Mouse (Mus musculus) midbrain, postnatal 0 days (tissue): Measurements from ENCODE around the gene Gfod2. TPM values are rescaled to one million over a fixed set of nuclear protein-coding genes. Genes with fewer than 3 reads are reported as not detected.

Experiments
- ATAC-seq: fragments of 200-750 bp; cut with Nextera tagmentation; 2 replicates; pipeline ENCODE4 v1.8.0; 2017; ENCODE audit warnings: moderate number of reproducible peaks, mild to moderate bottlenecking, moderate TSS enrichment, moderate library complexity; ENCODE audit not compliant: low FRiP score
- DNase-seq: peaks from one replicate; pipeline ENCODE4 v3.0.0-alpha.2; 2015; ENCODE audit warnings: low spot score
- H3K27ac ChIP-seq: fragments of 300-500 bp; sonication (generic); 2 replicates; pipeline ENCODE4 v1.5.1; 2014; ENCODE audit warnings: low read depth, mild to moderate bottlenecking, low read length, mixed read lengths
- H3K27me3 ChIP-seq: fragments of 300-500 bp; sonication (generic); 2 replicates; pipeline ENCODE4 v1.6.1; 2014; ENCODE audit warnings: low read length, control low read depth, mixed read lengths; ENCODE audit not compliant: insufficient read depth
- H3K36me3 ChIP-seq: fragments of 300-500 bp; sonication (generic); 2 replicates; pipeline ENCODE4 v1.6.1; 2014; ENCODE audit warnings: low read length, control low read depth, mixed read lengths; ENCODE audit not compliant: insufficient read depth
- H3K4me1 ChIP-seq: fragments of 300-500 bp; sonication (generic); 2 replicates; pipeline ENCODE4 v1.6.1; 2014; ENCODE audit warnings: mild to moderate bottlenecking, control low read depth, antibody characterized with exemption, low read length, mixed read lengths; ENCODE audit not compliant: insufficient read depth
- H3K4me2 ChIP-seq: fragments of 300-500 bp; sonication (generic); 2 replicates; pipeline ENCODE4 v1.6.1; 2014; ENCODE audit warnings: low read depth, mild to moderate bottlenecking, low read length, mixed read lengths; ENCODE audit not compliant: poor library complexity, severe bottlenecking
- H3K4me3 ChIP-seq: fragments of 300-500 bp; sonication (generic); 2 replicates; pipeline ENCODE4 v1.5.1; 2014; ENCODE audit warnings: low read depth, mild to moderate bottlenecking, low read length, moderate library complexity
- H3K9ac ChIP-seq: fragments of 300-500 bp; sonication (generic); replicated peaks from 2 replicates; pipeline ENCODE4 v1.6.1; 2014; ENCODE audit warnings: mild to moderate bottlenecking, low read length, moderate library complexity, mixed read lengths; ENCODE audit not compliant: poor library complexity, severe bottlenecking
- H3K9me3 ChIP-seq: fragments of 300-500 bp; sonication (generic); 2 replicates; pipeline ENCODE4 v1.6.1; 2016; ENCODE audit warnings: low read length, control low read depth
- CTCF ChIP-seq: IDR thresholded peaks from 2 replicates; pipeline ENCODE4 v1.5.1; 2016; ENCODE audit warnings: antibody characterized with exemption, mild to moderate bottlenecking
- WGBS: fragments of 180-500 bp; shearing (Covaris S2); extraction: QIAGEN DNeasy Blood & Tissue Kit; methylation state at CpG from one replicate; pipeline ENCODE4 v1.1.7; 2014; 5-methylcytosine and 5-hydroxymethylcytosine counted together
- polyA plus RNA-seq: library from polyadenylated mRNA; unstranded; fragments of >200 nt; fragmentation: Nextera tagmentation; extraction: Ambion mirVana; gene quantifications from 2 replicates; pipeline ENCODE4 v1.2.1, GENCODE M21; 2015
- total RNA-seq: library from RNA; depleted of rRNA; stranded (reverse); fragments of >200 nt; gene quantifications from 2 replicates; pipeline ENCODE4 v1.2.3, GENCODE M21; 2014

Gfod2 gene
- total and polyA plus RNA-seq, 2 experiments from 2014 or later = 64.7 to 67.9 TPM

DNA sequence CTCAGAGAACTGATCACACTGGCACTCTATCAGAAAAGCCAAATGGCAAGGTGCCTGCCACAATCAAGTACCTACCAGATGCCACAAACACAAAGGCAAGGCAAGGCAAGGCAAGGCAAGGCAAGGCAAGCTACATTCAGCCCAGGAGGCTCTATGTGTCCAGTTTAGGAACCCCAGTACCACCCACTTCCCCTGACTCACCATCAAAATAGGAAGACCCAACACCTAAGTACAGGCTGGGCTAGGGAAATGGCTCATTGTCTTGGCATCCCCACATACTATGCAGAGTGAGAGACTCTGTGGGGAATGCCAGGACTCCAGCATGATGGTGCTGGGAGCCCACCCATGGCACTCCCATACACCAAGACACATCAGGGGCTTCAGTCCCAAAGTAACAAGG is 31.2 kb upstream of the Gfod2 start:
- no peaks in the 10 kb centered on the region for H3K4me1 ChIP-seq
- no peak overlapping the region for H3K9ac ChIP-seq
- DNase-seq (no peak), ATAC-seq (no peak)
- H3K4me2 ChIP-seq = no peak overlapping the region
- no peak overlapping the region for H3K4me3 ChIP-seq
- no peaks in the 10 kb centered on the region for H3K27me3 ChIP-seq
- peaks cover 11% of the 10 kb centered on the region; the same call in 1 of the 2 replicates for H3K36me3 ChIP-seq
- no peaks in the 10 kb centered on the region for H3K9me3 ChIP-seq
- no peak overlapping the region for H3K27ac ChIP-seq
- TF ChIP-seq CTCF = no peak

DNA sequence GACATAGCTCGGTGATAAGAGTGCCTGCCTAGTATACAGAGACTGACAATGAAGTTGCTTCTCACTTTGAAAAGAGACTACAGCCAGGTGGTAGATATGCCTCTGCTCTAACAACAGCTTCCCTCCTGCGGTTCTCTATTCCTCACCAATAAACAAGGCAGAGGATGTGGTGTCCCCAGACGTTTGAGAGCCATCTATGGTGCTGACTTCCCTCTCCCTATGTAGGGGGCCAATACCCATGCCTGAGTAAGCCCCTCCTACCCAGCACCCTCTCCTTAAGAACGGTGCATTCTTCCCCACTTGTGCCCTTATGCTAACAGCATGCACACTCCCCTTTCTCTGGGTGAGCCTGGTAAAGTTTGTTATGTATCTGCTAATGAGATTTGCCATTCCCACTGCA is 30.5 kb upstream of the Gfod2 start:
- ATAC-seq (no peak), DNase-seq (no peak)
- Histone ChIP-seq H3K4me2 (no peak overlapping the region), H3K9me3 (no peaks in the 10 kb centered on the region), H3K36me3 (peaks cover 11% of the 10 kb centered on the region; the same call in 1 of the 2 replicates), H3K4me3 (no peak overlapping the region), H3K9ac (no peak overlapping the region), H3K4me1 (no peaks in the 10 kb centered on the region), H3K27me3 (no peaks in the 10 kb centered on the region), H3K27ac (no peak overlapping the region)
- 68% methylated on average over 4 of the region's 4 CpGs for WGBS
- no peak for TF ChIP-seq CTCF

DNA sequence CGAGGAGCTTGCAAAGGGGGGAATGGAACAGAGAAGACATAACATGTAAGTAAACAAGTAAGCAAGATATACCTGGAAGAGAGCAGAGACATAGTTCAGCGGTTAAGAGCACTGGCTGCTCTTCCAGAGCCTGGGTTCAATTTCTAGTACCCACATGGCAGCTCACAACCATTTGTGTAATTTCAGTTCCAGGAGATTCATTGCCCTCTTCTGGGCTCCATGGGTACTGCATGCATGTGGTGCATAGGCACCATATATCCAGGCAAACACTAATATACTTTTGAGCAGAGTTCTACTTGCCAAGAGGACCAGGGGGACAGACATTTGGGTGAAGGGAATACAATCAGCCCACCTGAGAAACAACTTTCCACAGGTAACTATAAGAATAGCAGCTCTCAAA is 29.8 kb upstream of the Gfod2 start:
- Histone ChIP-seq H3K4me1 (no peaks in the 10 kb centered on the region), H3K9me3 (no peaks in the 10 kb centered on the region), H3K36me3 (peaks cover 11% of the 10 kb centered on the region; the same call in 1 of the 2 replicates), H3K4me2 (no peak overlapping the region), H3K9ac (no peak overlapping the region), H3K27me3 (no peaks in the 10 kb centered on the region), H3K27ac (no peak overlapping the region), H3K4me3 (no peak overlapping the region)
- peak; percentile 74 for TF ChIP-seq CTCF
- no peak for ATAC-seq
- WGBS = 98% methylated on average over 2 of the region's 2 CpGs
- DNase-seq = peak; percentile 24

DNA sequence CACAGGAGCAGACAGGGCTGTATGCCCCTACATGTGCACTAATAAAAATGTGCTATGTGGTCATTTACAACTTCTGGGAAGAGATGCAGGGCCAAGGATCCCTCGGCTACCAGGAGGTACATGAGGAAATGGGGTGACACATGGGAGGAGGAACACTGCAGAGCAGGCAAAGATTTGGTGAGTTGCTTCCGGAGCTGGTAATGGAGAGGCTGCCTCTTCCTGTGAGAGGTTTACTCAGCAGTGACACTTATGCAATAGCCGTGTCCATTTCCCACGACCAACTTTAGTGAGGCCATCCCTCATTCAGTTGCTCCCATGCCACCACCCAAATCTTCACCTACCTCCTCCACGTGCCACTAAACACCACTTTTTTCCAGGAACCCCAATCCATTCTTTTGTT is 21.8 kb upstream of the Gfod2 start:
- Histone ChIP-seq H3K27me3 (no peaks in the 10 kb centered on the region), H3K9ac (no peak overlapping the region), H3K9me3 (no peaks in the 10 kb centered on the region), H3K4me2 (no peak overlapping the region), H3K4me1 (no peaks in the 10 kb centered on the region), H3K4me3 (no peak overlapping the region), H3K27ac (no peak overlapping the region), H3K36me3 (peaks cover 29% of the 10 kb centered on the region)
- WGBS = 96% methylated on average over 5 of the region's 5 CpGs
- DNase-seq (no peak), ATAC-seq (no peak)
- TF ChIP-seq CTCF = no peak

DNA sequence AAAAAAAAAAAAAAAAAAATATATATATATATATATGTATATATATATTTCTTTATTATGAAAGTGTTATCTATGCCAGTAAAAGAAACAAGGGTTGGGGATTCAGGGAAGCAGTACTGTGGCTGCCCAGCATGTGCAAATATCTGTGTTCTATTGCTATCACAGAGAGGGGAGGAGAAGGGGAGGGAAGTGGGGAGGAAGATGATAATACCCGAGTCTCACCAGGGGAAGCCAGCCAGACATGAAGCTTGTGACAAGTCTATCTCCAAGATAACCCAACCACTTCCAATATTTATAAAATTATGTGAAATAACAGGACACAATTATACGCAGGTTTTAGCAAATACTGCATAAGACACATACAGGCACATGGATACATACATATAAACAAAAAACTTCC is 19.4 kb upstream of the Gfod2 start:
- Histone ChIP-seq H3K36me3 (peaks cover 50% of the 10 kb centered on the region), H3K4me2 (no peak overlapping the region), H3K4me3 (no peak overlapping the region), H3K9me3 (no peaks in the 10 kb centered on the region), H3K4me1 (no peaks in the 10 kb centered on the region), H3K27ac (no peak overlapping the region), H3K27me3 (no peaks in the 10 kb centered on the region), H3K9ac (no peak overlapping the region)
- ATAC-seq (no peak), DNase-seq (no peak)
- 91% methylated on average over 2 of the region's 2 CpGs for WGBS
- no peak for TF ChIP-seq CTCF

DNA sequence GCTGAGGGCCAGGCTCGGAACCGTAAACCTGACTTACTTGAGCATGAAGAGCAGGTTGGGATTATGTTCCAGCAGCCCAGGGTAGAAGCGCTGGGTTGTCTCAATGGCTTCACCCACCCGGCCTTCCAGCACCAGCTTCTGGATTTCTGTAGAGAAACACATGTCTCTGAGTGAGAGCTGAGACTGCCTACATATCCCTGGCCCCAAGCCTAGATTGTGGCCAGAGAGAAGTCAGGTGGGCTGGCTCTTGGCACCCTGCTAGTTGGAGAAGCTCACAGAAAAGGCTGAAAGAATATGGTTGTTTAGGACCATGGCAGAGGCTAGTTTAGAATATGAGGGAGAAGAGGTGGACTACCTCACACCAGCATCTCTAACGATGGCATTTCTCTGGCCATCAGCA is 16.0 kb upstream of the Gfod2 start:
- Histone ChIP-seq H3K36me3 (peaks cover 59% of the 10 kb centered on the region), H3K9ac (no peak overlapping the region), H3K9me3 (no peaks in the 10 kb centered on the region), H3K27ac (no peak overlapping the region), H3K4me3 (no peak overlapping the region), H3K4me1 (no peaks in the 10 kb centered on the region), H3K27me3 (no peaks in the 10 kb centered on the region), H3K4me2 (no peak overlapping the region)
- 98% methylated on average over 5 of the region's 5 CpGs for WGBS
- no peak for DNase-seq
- no peak for ATAC-seq
- TF ChIP-seq CTCF = no peak
